Mouse (Mus musculus) gastrocnemius, postnatal 36 days (tissue): ENCODE results near the gene Hoxb9. TPM values are rescaled to one million over a fixed set of nuclear protein-coding genes. Genes with fewer than 3 reads are reported as not detected.

ENCODE experiments used
- microRNA-seq, 2 experiments: library from miRNA; unstranded; fragments of <30 nt; microRNA quantifications; one replicate each; pipeline ENCODE4 v1.2.0; 2021
- total RNA-seq, 2 experiments: library from RNA; stranded (reverse); gene quantifications; 2 replicates each; pipeline ENCODE4 v1.2.3; 2021

Hoxb9 gene
- total RNA-seq, 2 experiments from 2014 or later = 0.10 TPM; not detected in 1

Small RNA genes lying within 50 kb of the gene (microRNA-seq; reads per million reads assigned to microRNA genes)
- 6,270 to 8,601 reads per million in 2 experiments for gene Mir10a
- 3.2 to 5.9 reads per million in 2 experiments for gene Mir196a-1

Other genes with a start within 250 kb of the Hoxb9 start
- not detected for gene Gip, start 246.9 kb upstream of the Hoxb9 start, total RNA-seq
- gene Snf8, start 236.6 kb upstream of the Hoxb9 start, total RNA-seq = 10 to 100 TPM; 26.5 to 30.1 TPM
- gene Ube2z, start 206.1 kb upstream of the Hoxb9 start, total RNA-seq = 10 to 100 TPM; 14.5 to 15.4 TPM
- 1,000 to 10,000 TPM; 1,399 to 1,465 TPM for gene Atp5g1, start 195.8 kb upstream of the Hoxb9 start, total RNA-seq
- not detected for gene Calcoco2, start 159.5 kb upstream of the Hoxb9 start, total RNA-seq
- gene Ttll6, start 137.7 kb upstream of the Hoxb9 start, total RNA-seq = not detected
- not detected for gene Hoxb13, start 77.1 kb upstream of the Hoxb9 start, total RNA-seq
- under 1 TPM; 0.15 TPM for gene Hoxb8, start 10.4 kb downstream of the Hoxb9 start, total RNA-seq
- under 1 TPM; 0.39 to 0.41 TPM for gene Hoxb7, start 15.2 kb downstream of the Hoxb9 start, total RNA-seq
- under 1 TPM; 0.38 to 0.54 TPM for gene Hoxb6, start 21.0 kb downstream of the Hoxb9 start, total RNA-seq
- under 1 TPM; 0.52 to 0.61 TPM for gene Hoxb5, start 31.9 kb downstream of the Hoxb9 start, total RNA-seq
- under 1 TPM; 0.23 to 0.54 TPM for gene Hoxb4, start 46.8 kb downstream of the Hoxb9 start, total RNA-seq
- gene Hoxb3, start 51.9 kb downstream of the Hoxb9 start, total RNA-seq = under 1 TPM; 0.38 to 0.54 TPM
- gene Hoxb2, start 79.1 kb downstream of the Hoxb9 start, total RNA-seq = under 1 TPM in 1 of 2 experiments, not detected in 1; 0.12 TPM
- gene Hoxb1, start 94.3 kb downstream of the Hoxb9 start, total RNA-seq = not detected
- gene Skap1, start 193.1 kb downstream of the Hoxb9 start, total RNA-seq = 1 to 10 TPM in 1 of 2 experiments, not detected in 1; 1.6 TPM